Mouse (Mus musculus): ENCODE data around the gene Sdhaf3. TPM values are rescaled to one million over a fixed set of nuclear protein-coding genes. Genes with fewer than 3 reads are reported as not detected.
"Not testable (repeated sequence)": the region's sequence is repeated elsewhere in the genome, so short reads cannot be mapped to it uniquely, and the experiment has no call there.

Sdhaf3 gene
- 1 to 10 TPM; 5.1 to 5.9 TPM for total RNA-seq (2021)
- long read RNA-seq, experiment 1, full-length matches to known transcripts, result 12 of 12 reads
- long read RNA-seq, experiment 1, partial matches to known transcripts, result 0 of 12 reads
- long read RNA-seq, experiment 1, other reads (novel, unspliced or antisense), result 0 of 12 reads
- long read RNA-seq, experiment 2, full-length matches to known transcripts, result 9 of 11 reads
- long read RNA-seq, experiment 2, partial matches to known transcripts, result 0 of 11 reads
- long read RNA-seq, experiment 2, other reads (novel, unspliced or antisense), result 2 of 11 reads

- DNase-seq (ENCODE audit: low spot score in 2 of 2), result peak; percentile 86 to 91
These were observed at the start of gene Sdhaf3 for GRCm38 (mm10) chr6:6955764-6956561. Gene Sdhaf3 (plus strand): TSS chr6:6956004.

GRCm38 (mm10) chr6:6909586-6909985, 46.2 kb upstream of the Sdhaf3 start:
- no peak for DNase-seq (ENCODE audit: low spot score in 2 of 2)

GRCm38 (mm10) chr6:6914304-6914703, 41.5 kb upstream of the Sdhaf3 start:
- DNase-seq (ENCODE audit: low spot score in 2 of 2), result no peak

GRCm38 (mm10) chr6:6914849-6915525, 40.8 kb upstream of the Sdhaf3 start:
- DNase-seq (ENCODE audit: low spot score in 2 of 2), result no peak

GRCm38 (mm10) chr6:6915526-6915915, 40.3 kb upstream of the Sdhaf3 start:
- no peak for DNase-seq (ENCODE audit: low spot score in 2 of 2)

- no peak for DNase-seq (ENCODE audit: low spot score in 2 of 2)
These were observed 38.5 kb upstream of the Sdhaf3 start for GRCm38 (mm10) chr6:6917334-6917733.

- DNase-seq (ENCODE audit: low spot score in 2 of 2), result no peak
These were observed 30.5 kb upstream of the Sdhaf3 start for GRCm38 (mm10) chr6:6925264-6925663.

GRCm38 (mm10) chr6:6930831-6931230, 25.0 kb upstream of the Sdhaf3 start:
- DNase-seq (ENCODE audit: low spot score in 2 of 2), result no peak

GRCm38 (mm10) chr6:6931507-6931906, 24.3 kb upstream of the Sdhaf3 start:
- DNase-seq (ENCODE audit: low spot score in 2 of 2), result no peak

GRCm38 (mm10) chr6:6940845-6941244, 15.0 kb upstream of the Sdhaf3 start:
- no peak for DNase-seq (ENCODE audit: low spot score in 2 of 2)

GRCm38 (mm10) chr6:6942813-6943212, 13.0 kb upstream of the Sdhaf3 start:
- DNase-seq (ENCODE audit: low spot score in 2 of 2), result peak in 1 of 2 experiments; percentile 24

GRCm38 (mm10) chr6:6947650-6948049, 8.2 kb upstream of the Sdhaf3 start:
- no peak for DNase-seq (ENCODE audit: low spot score in 2 of 2)

GRCm38 (mm10) chr6:6955395-6955763, 425 bp upstream of the Sdhaf3 start:
- no peak for DNase-seq (ENCODE audit: low spot score in 2 of 2)

- not testable (repeated sequence) for DNase-seq (ENCODE audit: low spot score in 2 of 2)
These were observed 3.4 kb downstream of the Sdhaf3 start for GRCm38 (mm10) chr6:6959234-6959633.

GRCm38 (mm10) chr6:6997226-6997946, 41.6 kb downstream of the Sdhaf3 start:
- no peak for DNase-seq (ENCODE audit: low spot score in 2 of 2)

GRCm38 (mm10) chr6:6997956-6998355, 42.2 kb downstream of the Sdhaf3 start:
- DNase-seq (ENCODE audit: low spot score in 2 of 2), result no peak

GRCm38 (mm10) chr6:6999015-6999414, 43.2 kb downstream of the Sdhaf3 start:
- DNase-seq (ENCODE audit: low spot score in 2 of 2), result no peak

- no peak for DNase-seq (ENCODE audit: low spot score in 2 of 2)
These were observed 47.3 kb downstream of the Sdhaf3 start for GRCm38 (mm10) chr6:7003085-7003484.

GRCm38 (mm10) chr6:7004005-7004404, 48.2 kb downstream of the Sdhaf3 start:
- no peak for DNase-seq (ENCODE audit: low spot score in 2 of 2)

- DNase-seq (ENCODE audit: low spot score in 2 of 2), result no peak
These were observed 82.3 kb downstream of the Sdhaf3 start for GRCm38 (mm10) chr6:7038087-7038486.

GRCm38 (mm10) chr6:7038835-7039234, 83.0 kb downstream of the Sdhaf3 start:
- DNase-seq (ENCODE audit: low spot score in 2 of 2), result no peak
